Mouse (Mus musculus): ENCODE measurements around the gene Piwil4. TPM values are rescaled to one million over a fixed set of nuclear protein-coding genes. Genes with fewer than 3 reads are reported as not detected.

Piwil4 gene
- polyA plus RNA-seq, 1 experiment from 2014 or later, result 0.10 TPM

GRCm38 (mm10) chr9:14662876-14663275 is 77.7 kb downstream of the Piwil4 start:
- Histone ChIP-seq H3K27me3 (replicated peaks; ENCODE audit: control insufficient read depth, insufficient read depth, low read length) (no peaks in the 10 kb centered on the region), H3K9me3 (replicated peaks; ENCODE audit: control insufficient read depth, low read length) (no peaks in the 10 kb centered on the region), H3K4me2 (ENCODE audit: low read length) (no peak overlapping the region), H3K27ac (ENCODE audit: low read depth, low read length) (no peak overlapping the region), H3K4me1 (ENCODE audit: control insufficient read depth, insufficient read depth, low read length) (no peaks in the 10 kb centered on the region), H3K9ac (ENCODE audit: low read length) (no peak overlapping the region), H3K36me3 (ENCODE audit: control insufficient read depth, insufficient read depth, low read length) (no peaks in the 10 kb centered on the region), H3K4me3 (ENCODE audit: low read depth, low read length) (no peak overlapping the region)
- WGBS, result 71% methylated on average over 7 of the region's 7 CpGs
- ATAC-seq (no peak), DNase-seq (ENCODE audit: low spot score) (no peak)

- Histone ChIP-seq H3K9ac (ENCODE audit: low read length) (no peak overlapping the region), H3K4me3 (ENCODE audit: low read depth, low read length) (no peak overlapping the region), H3K9me3 (replicated peaks; ENCODE audit: control insufficient read depth, low read length) (no peaks in the 10 kb centered on the region), H3K4me2 (ENCODE audit: low read length) (no peak overlapping the region), H3K4me1 (ENCODE audit: control insufficient read depth, insufficient read depth, low read length) (no peaks in the 10 kb centered on the region), H3K27ac (ENCODE audit: low read depth, low read length) (no peak overlapping the region), H3K36me3 (ENCODE audit: control insufficient read depth, insufficient read depth, low read length) (no peaks in the 10 kb centered on the region), H3K27me3 (replicated peaks; ENCODE audit: control insufficient read depth, insufficient read depth, low read length) (no peaks in the 10 kb centered on the region)
- WGBS, result 87% methylated on average over 9 of the region's 9 CpGs
- ATAC-seq, result no peak
- no peak for DNase-seq (ENCODE audit: low spot score)
Observed at GRCm38 (mm10) chr9:14662138-14662537, 78.4 kb downstream of the Piwil4 start.

DNA sequence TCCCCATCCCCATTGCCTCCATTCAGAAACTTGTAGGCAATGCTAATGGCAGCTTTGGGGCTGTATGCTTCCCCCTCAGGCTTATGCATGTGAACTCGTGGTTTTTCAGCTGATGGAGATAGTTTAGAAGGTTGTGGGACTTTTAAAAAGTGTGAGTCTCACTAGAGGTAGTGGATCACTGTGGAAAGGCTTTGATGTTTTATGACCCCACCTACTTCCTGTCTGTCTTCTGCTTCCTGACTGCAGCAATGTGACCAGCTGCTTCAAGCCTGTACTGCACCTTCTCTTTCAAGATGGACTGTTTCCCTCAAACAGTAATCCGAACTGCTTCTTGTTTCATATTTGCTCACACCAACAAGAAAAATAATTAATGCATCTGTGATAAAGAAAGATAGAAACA is 82.6 kb downstream of the Piwil4 start:
- Histone ChIP-seq H3K4me1 (ENCODE audit: control insufficient read depth, insufficient read depth, low read length) (no peaks in the 10 kb centered on the region), H3K27ac (ENCODE audit: low read depth, low read length) (no peak overlapping the region), H3K4me3 (ENCODE audit: low read depth, low read length) (no peak overlapping the region), H3K27me3 (replicated peaks; ENCODE audit: control insufficient read depth, insufficient read depth, low read length) (no peaks in the 10 kb centered on the region), H3K36me3 (ENCODE audit: control insufficient read depth, insufficient read depth, low read length) (no peaks in the 10 kb centered on the region), H3K4me2 (ENCODE audit: low read length) (no peak overlapping the region), H3K9ac (ENCODE audit: low read length) (no peak overlapping the region), H3K9me3 (replicated peaks; ENCODE audit: control insufficient read depth, low read length) (no peaks in the 10 kb centered on the region)
- 52% methylated on average over 2 of the region's 2 CpGs for WGBS
- DNase-seq (ENCODE audit: low spot score), result no peak
- ATAC-seq, result no peak

DNA sequence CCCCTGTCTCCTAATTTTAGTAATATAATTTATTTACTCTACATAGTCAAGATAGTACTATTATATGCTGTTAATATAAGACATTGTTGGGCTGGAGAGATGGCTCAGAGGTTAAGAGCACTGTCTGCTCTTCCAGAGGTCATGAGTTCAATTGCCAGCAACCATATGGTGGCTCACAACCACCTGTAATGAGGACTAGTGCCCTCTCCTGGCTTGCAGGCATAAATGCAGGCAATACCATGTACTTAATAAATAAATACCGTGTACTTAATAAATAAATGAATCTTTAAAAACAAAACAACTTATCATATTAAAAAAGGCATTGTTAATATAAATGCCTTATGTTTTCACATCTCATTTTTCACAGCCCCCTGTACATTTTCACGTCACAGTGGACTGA is 86.5 kb downstream of the Piwil4 start:
- WGBS, result 77% methylated on average over 2 of the region's 2 CpGs
- H3K36me3 ChIP-seq (ENCODE audit: control insufficient read depth, insufficient read depth, low read length), result no peaks in the 10 kb centered on the region
- no peaks in the 10 kb centered on the region for H3K4me1 ChIP-seq (ENCODE audit: control insufficient read depth, insufficient read depth, low read length)
- no peak overlapping the region for H3K27ac ChIP-seq (ENCODE audit: low read depth, low read length)
- no peak overlapping the region for H3K4me2 ChIP-seq (ENCODE audit: low read length)
- no peak overlapping the region for H3K9ac ChIP-seq (ENCODE audit: low read length)
- H3K27me3 ChIP-seq (replicated peaks; ENCODE audit: control insufficient read depth, insufficient read depth, low read length), result no peaks in the 10 kb centered on the region
- H3K9me3 ChIP-seq (replicated peaks; ENCODE audit: control insufficient read depth, low read length), result no peaks in the 10 kb centered on the region
- ATAC-seq, result no peak
- no peak overlapping the region for H3K4me3 ChIP-seq (ENCODE audit: low read depth, low read length)
- DNase-seq (ENCODE audit: low spot score), result no peak

- H3K4me3 ChIP-seq (ENCODE audit: low read depth, low read length), result no peak overlapping the region
- ATAC-seq (no peak), DNase-seq (ENCODE audit: low spot score) (no peak)
- H3K4me2 ChIP-seq (ENCODE audit: low read length), result no peak overlapping the region
- no peaks in the 10 kb centered on the region for H3K36me3 ChIP-seq (ENCODE audit: control insufficient read depth, insufficient read depth, low read length)
- H3K27me3 ChIP-seq (replicated peaks; ENCODE audit: control insufficient read depth, insufficient read depth, low read length), result no peaks in the 10 kb centered on the region
- WGBS, result 61% methylated on average over 1 of the region's 1 CpGs
- H3K27ac ChIP-seq (ENCODE audit: low read depth, low read length), result no peak overlapping the region
- no peak overlapping the region for H3K9ac ChIP-seq (ENCODE audit: low read length)
- H3K4me1 ChIP-seq (ENCODE audit: control insufficient read depth, insufficient read depth, low read length), result no peaks in the 10 kb centered on the region
- H3K9me3 ChIP-seq (replicated peaks; ENCODE audit: control insufficient read depth, low read length), result no peaks in the 10 kb centered on the region
Observed at GRCm38 (mm10) chr9:14652761-14653160, 87.8 kb downstream of the Piwil4 start.

- no peak for ATAC-seq
Observed at GRCm38 (mm10) chr9:14647849-14648248, 92.7 kb downstream of the Piwil4 start.

GRCm38 (mm10) chr9:14646641-14647040 is 93.9 kb downstream of the Piwil4 start:
- 95% methylated on average over 1 of the region's 1 CpGs for WGBS
- DNase-seq (ENCODE audit: low spot score) (no peak), ATAC-seq (no peak)
- Histone ChIP-seq H3K4me3 (ENCODE audit: low read depth, low read length) (no peak overlapping the region), H3K9me3 (replicated peaks; ENCODE audit: control insufficient read depth, low read length) (no peaks in the 10 kb centered on the region), H3K9ac (ENCODE audit: low read length) (no peak overlapping the region), H3K4me1 (ENCODE audit: control insufficient read depth, insufficient read depth, low read length) (peaks cover 3% of the 10 kb centered on the region; the same call in 1 of the 2 replicates), H3K36me3 (ENCODE audit: control insufficient read depth, insufficient read depth, low read length) (no peaks in the 10 kb centered on the region), H3K27me3 (replicated peaks; ENCODE audit: control insufficient read depth, insufficient read depth, low read length) (no peaks in the 10 kb centered on the region), H3K27ac (ENCODE audit: low read depth, low read length) (no peak overlapping the region), H3K4me2 (ENCODE audit: low read length) (no peak overlapping the region)

More at GRCm38 (mm10) chr9:14647849-14648248, 92.7 kb downstream of the Piwil4 start:
- H3K27me3 ChIP-seq (replicated peaks; ENCODE audit: control insufficient read depth, insufficient read depth, low read length), result no peaks in the 10 kb centered on the region
- no peaks in the 10 kb centered on the region for H3K9me3 ChIP-seq (replicated peaks; ENCODE audit: control insufficient read depth, low read length)
- no peak overlapping the region for H3K4me2 ChIP-seq (ENCODE audit: low read length)
- 87% methylated on average over 8 of the region's 8 CpGs for WGBS
- H3K27ac ChIP-seq (ENCODE audit: low read depth, low read length), result no peak overlapping the region
- no peaks in the 10 kb centered on the region for H3K4me1 ChIP-seq (ENCODE audit: control insufficient read depth, insufficient read depth, low read length)
- H3K9ac ChIP-seq (ENCODE audit: low read length), result no peak overlapping the region
- no peak overlapping the region for H3K4me3 ChIP-seq (ENCODE audit: low read depth, low read length)
- no peak for DNase-seq (ENCODE audit: low spot score)
- H3K36me3 ChIP-seq (ENCODE audit: control insufficient read depth, insufficient read depth, low read length), result no peaks in the 10 kb centered on the region

Other genes starting within 250 kb of the Piwil4 start
- gene Kdm4d, start 240.3 kb downstream of the Piwil4 start, polyA plus RNA-seq (2014; fragmentation: Nextera tagmentation; extraction: Ambion mirVana), result 0.36 and 0.38 TPM in 2 replicates
- gene Cwc15, start 240.1 kb downstream of the Piwil4 start, polyA plus RNA-seq (2014; fragmentation: Nextera tagmentation; extraction: Ambion mirVana), result 175 and 186 TPM in 2 replicates
- 9.9 and 10.9 TPM in 2 replicates for gene Amotl1, start 95.7 kb downstream of the Piwil4 start, polyA plus RNA-seq (2014; fragmentation: Nextera tagmentation; extraction: Ambion mirVana)
- gene Fut4, start 11.7 kb upstream of the Piwil4 start, polyA plus RNA-seq (2014; fragmentation: Nextera tagmentation; extraction: Ambion mirVana), result 0.36 and 0.58 TPM in 2 replicates
- 3.2 and 4.5 TPM in 2 replicates for gene 1700012B09Rik, start 30.3 kb upstream of the Piwil4 start, polyA plus RNA-seq (2014; fragmentation: Nextera tagmentation; extraction: Ambion mirVana)
- gene Mre11a, start 43.9 kb upstream of the Piwil4 start, polyA plus RNA-seq (2014; fragmentation: Nextera tagmentation; extraction: Ambion mirVana), result 12.3 and 14.1 TPM in 2 replicates
- gene Ankrd49, start 44.1 kb upstream of the Piwil4 start, polyA plus RNA-seq (2014; fragmentation: Nextera tagmentation; extraction: Ambion mirVana), result 47.6 and 48.6 TPM in 2 replicates
- gene Gpr83, start 119.5 kb upstream of the Piwil4 start, polyA plus RNA-seq (2014; fragmentation: Nextera tagmentation; extraction: Ambion mirVana), result 0.72 and 1.7 TPM in 2 replicates
- not detected in 2 replicates for gene Izumo1r, start 163.2 kb upstream of the Piwil4 start, polyA plus RNA-seq (2014; fragmentation: Nextera tagmentation; extraction: Ambion mirVana)